In the genomic region with DNA sequence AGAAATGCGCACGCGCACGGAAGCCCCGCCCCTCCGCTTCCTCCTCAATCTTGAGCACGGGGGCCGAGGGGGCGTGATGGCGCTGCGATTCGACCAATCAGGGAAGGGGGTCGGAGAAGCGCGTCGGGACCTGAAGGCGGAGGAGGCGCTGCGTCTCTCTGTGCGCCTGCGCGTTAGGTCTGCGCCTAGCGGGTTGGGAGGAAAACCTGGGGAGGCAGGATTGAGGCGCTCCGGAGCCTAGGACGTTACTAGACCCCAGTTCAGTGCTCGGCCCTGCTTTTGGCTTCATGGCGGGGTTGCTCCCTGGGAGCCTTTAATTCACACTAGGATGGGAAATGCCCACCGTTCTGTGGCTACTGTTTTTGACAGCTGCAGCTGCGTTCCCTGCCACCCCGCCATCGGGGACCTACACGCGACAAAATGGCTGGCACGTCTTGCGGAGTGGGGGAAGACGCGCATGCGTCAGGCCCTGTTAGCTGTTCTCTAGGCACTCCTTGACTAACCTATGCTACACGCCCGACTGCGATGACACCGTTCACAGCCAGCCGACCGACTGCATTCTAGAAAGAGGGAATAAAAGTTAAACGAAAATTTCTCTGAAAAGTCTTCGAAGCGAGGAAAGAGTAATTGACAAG, we compare ENCODE assay signal across 7 mouse cellular contexts. TPM values are rescaled to one million over a fixed set of nuclear protein-coding genes. Genes with fewer than 3 reads are reported as not detected.
A peak's percentile ranks its signal among the peaks of the same experiment; 100 is the strongest.
DNase-seq lines count a peak whose midpoint lies in the region; ATAC-seq lines count a peak whose summit lies in the region.

No protein-coding gene starts in this region.

- H3K27me3 ChIP-seq in embryonic facial prominence, embryonic 11.5 days (ENCODE audit: control insufficient read depth, insufficient read depth, low read length): no peaks in the 10 kb centered on the region
- H3K27me3 ChIP-seq in limb, embryonic 10.5 days (ENCODE audit: low read depth, poor library complexity, severe bottlenecking): no peaks in the 10 kb centered on the region
- H3K27me3 ChIP-seq in midbrain, embryonic 13.5 days: no peaks in the 10 kb centered on the region

- H3K9ac ChIP-seq in embryonic facial prominence, embryonic 11.5 days (replicated peaks; ENCODE audit: low read length): peak overlapping the region; percentile 97
- H3K9ac ChIP-seq in midbrain, embryonic 13.5 days (replicated peaks): peak overlapping the region; percentile 74

- H3K4me2 ChIP-seq in embryonic facial prominence, embryonic 11.5 days (ENCODE audit: low read depth, low read length): peak overlapping the region; percentile 47
- H3K4me2 ChIP-seq in midbrain, embryonic 13.5 days (replicated peaks): peak overlapping the region; percentile 60

- under 1% methylated on average over 49 of the region's 49 CpGs for WGBS in embryonic facial prominence, embryonic 11.5 days
- under 1% methylated on average over 49 of the region's 49 CpGs for WGBS in limb, embryonic 10.5 days
- under 1% methylated on average over 49 of the region's 49 CpGs for WGBS in midbrain, embryonic 13.5 days

- H3K4me3 ChIP-seq in embryonic facial prominence, embryonic 11.5 days (ENCODE audit: low read depth, low read length): peak overlapping the region; percentile 85
- H3K4me3 ChIP-seq in limb, embryonic 10.5 days: peak overlapping the region; percentile 92
- peak overlapping the region; percentile 82 for H3K4me3 ChIP-seq in midbrain, embryonic 13.5 days (replicated peaks)

- no peaks in the 10 kb centered on the region; the same call in 1 of the 2 replicates for H3K4me1 ChIP-seq in embryonic facial prominence, embryonic 11.5 days (ENCODE audit: control insufficient read depth, insufficient read depth, low read length)
- H3K4me1 ChIP-seq in limb, embryonic 10.5 days: peaks cover 12% of the 10 kb centered on the region
- H3K4me1 ChIP-seq in midbrain, embryonic 13.5 days (replicated peaks): peaks cover 33% of the 10 kb centered on the region

- H3K9me3 ChIP-seq in embryonic facial prominence, embryonic 11.5 days (replicated peaks; ENCODE audit: control insufficient read depth, low read length): no peaks in the 10 kb centered on the region
- H3K9me3 ChIP-seq in limb, embryonic 10.5 days (replicated peaks): no peaks in the 10 kb centered on the region
- H3K9me3 ChIP-seq in midbrain, embryonic 13.5 days: no peaks in the 10 kb centered on the region

- H3K36me3 ChIP-seq in embryonic facial prominence, embryonic 11.5 days (replicated peaks; ENCODE audit: control insufficient read depth, insufficient read depth, low read depth, low read length): no peaks in the 10 kb centered on the region
- H3K36me3 ChIP-seq in limb, embryonic 10.5 days: peaks cover 16% of the 10 kb centered on the region
- no peaks in the 10 kb centered on the region for H3K36me3 ChIP-seq in midbrain, embryonic 13.5 days

- DNase-seq in adrenal gland, postnatal 14 days: peak; percentile 100
- DNase-seq in embryonic facial prominence, embryonic 11.5 days (ENCODE audit: low spot score): peak; percentile 100
- peak; percentile 99 for DNase-seq in kidney, adult 11 months
- DNase-seq in limb, embryonic 10.5 days (ENCODE audit: low spot score): peak; percentile 100
- DNase-seq in spleen, adult 12 weeks (ENCODE audit: low spot score): peak; percentile 99

- H3K27ac ChIP-seq in embryonic facial prominence, embryonic 11.5 days (replicated peaks; ENCODE audit: low read depth, low read length): peak overlapping the region; percentile 99
- H3K27ac ChIP-seq in limb, embryonic 10.5 days: peak overlapping the region; percentile 99
- H3K27ac ChIP-seq in midbrain, embryonic 13.5 days: peak overlapping the region; percentile 100

- peak; percentile 97 for ATAC-seq in embryonic facial prominence, embryonic 11.5 days (replicated peaks; ENCODE audit: insufficient number of reproducible peaks, low FRiP score, low TSS enrichment, low read depth)
- ATAC-seq in granulocyte monocyte progenitor cell, adult 5-6 weeks (replicated peaks; ENCODE audit: poor library complexity, severe bottlenecking): peak; percentile 88
- peak; percentile 98 for ATAC-seq in midbrain, embryonic 13.5 days

RNA-seq across cellular contexts. Expression of a gene that starts 0.8 kb away (rescaled TPM):
- total RNA-seq in adrenal gland, postnatal 14 days (2021): 47.4 and 51.5 TPM in 2 replicates
- polyA plus RNA-seq in embryonic facial prominence, embryonic 11.5 days (2014; fragmentation: Nextera tagmentation; extraction: Ambion mirVana): 21.5 and 24.4 TPM in 2 replicates
- total RNA-seq in granulocyte monocyte progenitor cell, adult 5-6 weeks (2014; fragmentation: Nextera tagmentation): 56.0 and 56.8 TPM in 2 replicates
- 17.5 and 23.8 TPM in 2 replicates for total RNA-seq in granulocyte monocyte progenitor cell, adult 5-6 weeks (2017)
- 21.0 and 24.8 TPM in 2 replicates for polyA plus RNA-seq in limb, embryonic 10.5 days (2016; fragmentation: Nextera tagmentation; extraction: Ambion mirVana)
- polyA plus RNA-seq in midbrain, embryonic 13.5 days (2015; fragmentation: Nextera tagmentation; extraction: Ambion mirVana): 24.8 and 25.0 TPM in 2 replicates

RNA-seq across cellular contexts. Expression of a gene that starts 36.2 kb away (rescaled TPM):
- total RNA-seq in adrenal gland, postnatal 14 days (2021): 23.0 and 27.2 TPM in 2 replicates
- 69.4 and 70.6 TPM in 2 replicates for polyA plus RNA-seq in embryonic facial prominence, embryonic 11.5 days (2014; fragmentation: Nextera tagmentation; extraction: Ambion mirVana)
- total RNA-seq in granulocyte monocyte progenitor cell, adult 5-6 weeks (2014; fragmentation: Nextera tagmentation): 49.6 and 60.8 TPM in 2 replicates
- 35.9 and 45.7 TPM in 2 replicates for total RNA-seq in granulocyte monocyte progenitor cell, adult 5-6 weeks (2017)
- polyA plus RNA-seq in limb, embryonic 10.5 days (2016; fragmentation: Nextera tagmentation; extraction: Ambion mirVana): 73.6 and 77.1 TPM in 2 replicates
- 39.5 and 48.0 TPM in 2 replicates for polyA plus RNA-seq in midbrain, embryonic 13.5 days (2015; fragmentation: Nextera tagmentation; extraction: Ambion mirVana)

RNA-seq across cellular contexts. Expression of a gene that starts 51.9 kb away (rescaled TPM):
- total RNA-seq in adrenal gland, postnatal 14 days (2021): 289 and 301 TPM in 2 replicates
- 331 and 337 TPM in 2 replicates for polyA plus RNA-seq in embryonic facial prominence, embryonic 11.5 days (2014; fragmentation: Nextera tagmentation; extraction: Ambion mirVana)
- 186 and 187 TPM in 2 replicates for total RNA-seq in granulocyte monocyte progenitor cell, adult 5-6 weeks (2014; fragmentation: Nextera tagmentation)
- total RNA-seq in granulocyte monocyte progenitor cell, adult 5-6 weeks (2017): 342 and 431 TPM in 2 replicates
- 357 and 376 TPM in 2 replicates for polyA plus RNA-seq in limb, embryonic 10.5 days (2016; fragmentation: Nextera tagmentation; extraction: Ambion mirVana)
- 340 TPM in 2 replicates for polyA plus RNA-seq in midbrain, embryonic 13.5 days (2015; fragmentation: Nextera tagmentation; extraction: Ambion mirVana)

RNA-seq across cellular contexts. Expression of a gene that starts 59.5 kb away (rescaled TPM):
- 49.6 and 52.3 TPM in 2 replicates for total RNA-seq in adrenal gland, postnatal 14 days (2021)
- 47.7 and 53.1 TPM in 2 replicates for polyA plus RNA-seq in embryonic facial prominence, embryonic 11.5 days (2014; fragmentation: Nextera tagmentation; extraction: Ambion mirVana)
- total RNA-seq in granulocyte monocyte progenitor cell, adult 5-6 weeks (2014; fragmentation: Nextera tagmentation): 63.0 and 69.1 TPM in 2 replicates
- total RNA-seq in granulocyte monocyte progenitor cell, adult 5-6 weeks (2017): 47.6 and 53.2 TPM in 2 replicates
- 82.1 and 86.1 TPM in 2 replicates for polyA plus RNA-seq in limb, embryonic 10.5 days (2016; fragmentation: Nextera tagmentation; extraction: Ambion mirVana)
- polyA plus RNA-seq in midbrain, embryonic 13.5 days (2015; fragmentation: Nextera tagmentation; extraction: Ambion mirVana): 44.7 and 45.5 TPM in 2 replicates

Comparison
In these comparisons a context has a peak if more than half of its experiments do, and no peak if none do; other contexts are left out.
1. Peak in every context shown above with its lines: DNase-seq, ATAC-seq, H3K4me3 ChIP-seq and H3K27ac ChIP-seq.